Mouse (Mus musculus) left cerebral cortex, adult 9 months (tissue): Measurements from ENCODE around the gene Ehd4.

Experiments used
- DNase-seq, 2 experiments: peaks; one replicate each; pipeline ENCODE4 v3.0.0; 2022; ENCODE audit warnings: low spot score in 2 of 2

Gene Ehd4

DNA sequence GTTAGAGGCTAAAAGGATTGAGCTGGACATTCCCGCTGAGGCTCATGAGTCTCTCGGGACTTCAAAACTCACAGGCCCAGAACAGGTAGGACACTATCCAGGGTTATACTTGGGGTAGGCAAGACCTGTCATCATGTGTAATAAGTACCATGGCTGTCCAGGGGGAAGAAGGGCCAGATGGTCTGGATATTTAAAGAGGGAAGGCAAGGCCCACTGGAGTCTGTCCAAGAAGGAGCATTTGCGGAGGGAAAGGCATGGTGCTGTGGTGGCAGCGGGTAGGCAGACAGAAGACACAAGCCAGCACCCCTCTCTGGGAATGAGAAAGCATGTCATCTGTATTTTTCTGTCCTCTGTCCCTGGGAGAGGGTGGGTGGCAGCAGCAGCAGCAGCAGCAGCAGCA lies 80.3 kb downstream of the Ehd4 start:
- DNase-seq = no peak

DNA sequence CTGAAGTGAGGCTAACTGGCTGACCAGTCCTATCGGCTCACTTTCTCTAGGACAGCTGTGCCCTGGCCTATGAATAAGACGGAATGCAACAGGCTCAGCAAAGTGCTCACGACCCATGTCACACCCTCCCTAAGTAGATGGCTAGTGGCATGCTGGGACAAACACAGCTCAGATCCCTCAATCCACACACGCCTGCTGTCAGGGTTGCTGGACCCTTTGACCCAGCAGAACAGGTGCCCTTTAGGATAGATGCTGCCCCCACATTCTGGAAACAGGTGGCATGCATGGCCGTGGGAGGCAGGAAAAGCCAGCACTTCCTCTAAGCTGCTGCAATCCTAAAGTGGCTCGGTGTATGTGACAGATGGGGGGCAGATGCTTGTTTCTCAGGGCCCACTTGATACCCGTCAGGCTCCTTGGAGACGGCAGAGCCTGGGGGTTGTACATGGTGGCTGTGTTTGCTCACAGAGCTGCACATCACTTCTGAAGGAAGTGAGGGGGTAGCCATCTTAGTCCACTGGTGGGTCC lies 84.9 kb downstream of the Ehd4 start:
- DNase-seq = peak; percentile 49 to 82

DNA sequence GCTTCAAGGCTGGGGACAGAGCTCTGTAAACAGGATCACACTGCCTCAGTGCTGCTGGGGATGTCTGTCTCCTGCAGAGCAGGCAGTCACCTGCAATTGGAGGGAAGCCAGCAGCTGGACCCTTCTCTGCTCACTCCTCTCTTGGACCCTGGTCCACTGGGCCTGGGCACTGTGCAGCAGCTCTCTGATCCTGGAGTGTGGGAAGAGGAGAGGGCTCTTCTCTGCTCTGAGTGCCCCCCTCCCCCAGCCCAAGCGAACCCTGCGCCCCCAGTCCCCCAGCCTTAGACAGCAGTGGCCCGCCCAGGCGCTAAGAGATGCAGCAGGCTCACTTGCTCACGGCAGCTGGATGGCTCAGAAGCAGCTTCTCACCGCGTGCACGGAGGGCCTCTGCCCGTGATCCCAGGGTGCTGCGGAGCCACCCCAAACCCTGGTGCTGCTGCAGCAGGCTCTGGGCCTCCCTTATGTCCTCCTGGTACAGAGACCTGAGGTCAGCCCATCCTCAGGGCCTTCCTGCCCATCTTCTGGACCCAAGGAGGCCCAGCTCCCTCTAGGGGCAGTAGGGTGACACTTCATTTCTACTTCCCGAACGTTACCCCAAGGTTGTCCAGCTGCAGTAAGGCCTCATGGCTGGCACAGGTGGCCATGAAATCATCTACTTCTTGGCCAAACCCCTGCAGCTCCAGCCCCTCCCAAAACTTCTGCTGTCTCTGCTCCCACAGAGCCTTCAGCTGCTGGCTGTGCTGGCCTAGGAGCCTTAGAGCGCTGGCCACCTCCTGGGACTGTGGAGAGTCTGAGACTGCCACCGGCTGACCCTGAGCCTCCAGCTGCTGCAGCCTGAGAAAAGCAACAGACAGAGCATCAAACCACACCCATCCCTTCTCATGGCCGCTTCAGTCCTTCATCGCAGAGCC lies 85.6 kb downstream of the Ehd4 start:
- DNase-seq = no peak

DNA sequence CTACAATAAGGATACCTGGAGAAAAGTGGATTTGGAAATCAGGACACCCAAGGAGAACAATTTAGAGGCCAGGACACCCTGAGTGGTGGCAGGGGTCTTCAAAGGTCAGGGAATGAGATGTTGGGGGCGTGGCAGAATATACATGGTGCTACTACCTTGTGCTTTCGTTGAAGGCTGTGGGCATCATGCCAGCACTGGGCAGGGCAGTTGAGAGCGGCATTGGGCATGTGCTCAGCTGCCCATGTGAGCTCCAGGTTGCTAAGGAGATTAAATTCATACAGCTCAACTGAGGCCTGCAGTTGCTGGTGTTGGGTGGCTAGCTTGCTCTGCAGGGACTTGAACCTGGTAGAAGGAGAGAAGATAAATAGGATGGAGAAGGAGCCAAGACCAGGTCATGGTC lies 88.2 kb downstream of the Ehd4 start:
- no peak for DNase-seq

DNA sequence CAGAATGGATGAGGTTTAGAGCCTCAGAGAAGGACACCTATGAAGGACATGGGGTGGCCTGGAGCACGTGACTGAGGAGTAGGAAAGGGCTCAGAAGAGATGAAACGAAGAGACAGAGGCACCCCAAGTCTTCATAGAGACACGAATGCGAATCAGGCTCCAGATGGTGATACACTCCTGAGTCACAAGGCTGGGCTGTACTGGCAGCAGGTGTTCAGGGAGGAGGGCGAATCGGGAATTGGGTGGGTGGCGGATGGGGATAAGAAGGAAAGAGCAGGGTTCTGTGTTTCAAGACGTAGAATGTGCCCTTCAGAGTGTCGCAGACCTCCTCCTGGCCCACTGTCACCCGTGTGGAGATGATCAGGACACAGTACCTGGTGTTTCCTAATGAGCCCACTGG lies 89.2 kb downstream of the Ehd4 start:
- DNase-seq = peak in 1 of 2 experiments; percentile 47

DNA sequence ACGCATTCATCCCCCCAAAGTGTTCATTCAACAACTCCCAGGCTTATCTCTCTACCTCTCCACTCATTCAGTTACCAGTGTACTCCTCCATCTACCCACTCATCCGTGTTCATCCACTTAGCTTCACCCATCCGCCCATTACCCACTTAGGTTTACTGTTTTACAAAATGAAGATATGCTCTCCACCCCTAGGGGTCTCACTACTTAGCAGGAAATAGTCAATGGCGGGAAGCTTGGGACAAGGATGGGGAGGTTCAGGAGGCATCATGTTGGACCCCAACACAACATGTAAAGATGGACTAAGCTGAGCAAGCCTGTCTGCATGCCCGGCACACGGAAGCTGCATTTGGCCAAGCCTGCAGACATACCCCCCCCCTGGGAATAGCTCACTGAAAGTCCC lies 89.8 kb downstream of the Ehd4 start:
- no peak for DNase-seq

DNA sequence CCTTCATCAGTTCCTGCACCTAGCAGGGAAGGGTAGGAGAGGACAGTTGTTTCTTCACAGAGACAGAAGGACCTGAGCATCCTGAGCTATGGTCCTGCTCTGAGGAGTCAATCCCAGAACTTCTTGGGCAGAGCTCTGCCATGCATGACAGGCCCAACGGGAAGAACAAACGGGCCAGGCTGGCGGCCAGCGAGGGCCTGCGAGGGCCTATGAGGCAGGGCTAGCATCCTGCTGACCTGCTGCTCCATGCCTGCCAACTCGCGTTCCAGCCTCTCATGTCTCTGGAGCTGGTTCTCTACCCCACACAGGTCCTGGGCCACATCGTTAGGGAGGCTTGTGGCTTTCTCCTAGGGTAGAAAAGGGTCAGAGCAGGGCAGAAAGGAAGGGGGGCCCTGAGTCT lies 92.2 kb downstream of the Ehd4 start:
- DNase-seq = no peak

DNA sequence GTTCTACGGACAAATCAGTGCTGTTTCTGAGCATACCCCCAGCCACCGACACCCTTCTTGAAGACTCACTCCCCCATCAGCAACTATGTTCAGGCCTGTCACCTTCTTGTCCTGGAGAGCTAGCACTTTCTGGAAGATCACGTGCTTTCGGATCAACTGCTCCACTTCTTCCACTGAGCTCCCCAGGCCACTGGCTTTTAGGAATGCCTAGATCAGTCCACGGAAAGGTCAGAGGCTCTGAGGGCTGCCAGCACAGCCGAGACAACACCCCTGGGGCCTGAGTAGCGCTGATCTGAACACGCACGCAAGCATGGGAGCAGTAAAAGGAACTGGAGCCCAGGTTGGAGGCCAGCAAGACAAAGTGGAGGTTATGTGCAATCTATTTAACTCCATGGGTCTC lies 93.8 kb downstream of the Ehd4 start:
- no peak for DNase-seq

DNA sequence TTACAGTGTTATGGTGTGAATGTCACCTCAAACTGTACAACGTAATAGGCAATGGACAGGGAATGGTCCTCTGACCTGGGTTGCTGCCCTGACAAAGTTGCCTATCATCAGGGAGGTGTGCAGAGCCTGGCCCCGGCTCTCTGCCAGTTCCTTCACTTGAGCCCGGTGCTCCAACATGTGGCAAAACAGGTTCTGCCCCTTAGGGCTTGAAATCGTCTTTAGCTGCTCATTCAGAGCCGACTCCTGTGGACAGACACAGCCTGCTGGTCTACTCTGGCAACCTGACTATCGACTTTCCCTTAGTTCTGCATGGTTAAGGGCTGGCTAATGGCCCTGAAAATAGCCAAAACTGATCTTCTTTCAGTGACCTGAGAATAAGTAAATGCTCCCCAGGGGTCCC lies 94.2 kb downstream of the Ehd4 start:
- no peak for DNase-seq

DNA sequence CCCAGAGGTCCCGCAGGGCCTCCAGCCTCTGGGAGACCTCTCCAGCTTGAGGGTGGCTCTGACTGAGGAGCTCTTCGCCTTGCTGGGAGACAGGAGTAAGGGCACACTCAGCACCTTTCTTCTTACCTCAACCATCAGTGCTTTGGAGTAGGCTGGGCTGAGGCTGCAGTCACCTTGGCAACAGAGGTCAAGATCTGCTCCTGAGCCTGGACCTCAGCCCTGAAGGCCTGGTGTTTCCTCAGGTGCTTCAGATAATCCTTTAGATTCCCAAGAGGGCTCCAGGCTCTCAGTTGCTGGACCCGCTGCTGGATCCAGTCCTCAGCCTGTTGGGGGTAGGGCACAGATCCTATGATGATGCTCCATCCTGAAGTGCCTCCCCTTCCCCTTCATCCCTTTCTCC lies 94.9 kb downstream of the Ehd4 start:
- DNase-seq = no peak

DNA sequence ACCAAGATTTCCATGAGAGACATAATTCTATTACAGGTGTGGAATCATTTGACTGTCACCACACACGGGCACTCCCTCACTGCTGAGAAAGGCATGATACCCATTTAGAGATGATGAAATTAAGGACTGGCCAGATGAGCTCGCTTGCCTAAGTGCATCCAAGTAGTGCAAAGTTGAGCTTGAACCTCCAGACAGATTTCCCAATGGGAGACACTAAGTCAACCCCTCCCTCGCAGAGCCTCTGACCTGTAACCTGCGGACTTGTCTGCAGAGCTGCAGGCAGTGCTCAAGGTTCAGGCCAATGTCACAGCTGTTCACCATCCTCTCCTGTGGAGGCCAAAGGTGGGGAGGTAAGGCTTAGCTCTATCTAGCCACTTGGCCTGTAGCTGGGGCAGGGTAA lies 95.6 kb downstream of the Ehd4 start:
- DNase-seq = no peak

DNA sequence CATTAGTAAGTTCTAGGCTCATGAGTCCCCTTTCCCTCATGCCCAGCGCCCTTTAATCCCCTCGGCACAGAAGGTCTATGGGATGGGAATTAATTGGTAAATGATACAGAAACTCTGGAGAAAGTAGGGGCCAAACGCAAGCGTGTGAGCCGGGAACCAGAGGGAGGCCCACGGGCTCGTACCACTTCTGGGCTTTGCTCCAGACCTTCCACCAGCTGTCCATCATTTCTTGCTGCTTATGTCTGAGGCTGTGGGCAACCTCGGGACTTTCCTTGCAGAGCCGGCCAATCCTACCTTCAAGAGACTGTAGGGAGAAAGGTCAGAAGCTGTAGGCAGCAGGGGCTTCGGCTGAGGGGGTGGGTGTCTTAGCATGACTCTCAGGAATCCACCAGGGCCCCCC lies 98.5 kb downstream of the Ehd4 start:
- no peak for DNase-seq

DNA sequence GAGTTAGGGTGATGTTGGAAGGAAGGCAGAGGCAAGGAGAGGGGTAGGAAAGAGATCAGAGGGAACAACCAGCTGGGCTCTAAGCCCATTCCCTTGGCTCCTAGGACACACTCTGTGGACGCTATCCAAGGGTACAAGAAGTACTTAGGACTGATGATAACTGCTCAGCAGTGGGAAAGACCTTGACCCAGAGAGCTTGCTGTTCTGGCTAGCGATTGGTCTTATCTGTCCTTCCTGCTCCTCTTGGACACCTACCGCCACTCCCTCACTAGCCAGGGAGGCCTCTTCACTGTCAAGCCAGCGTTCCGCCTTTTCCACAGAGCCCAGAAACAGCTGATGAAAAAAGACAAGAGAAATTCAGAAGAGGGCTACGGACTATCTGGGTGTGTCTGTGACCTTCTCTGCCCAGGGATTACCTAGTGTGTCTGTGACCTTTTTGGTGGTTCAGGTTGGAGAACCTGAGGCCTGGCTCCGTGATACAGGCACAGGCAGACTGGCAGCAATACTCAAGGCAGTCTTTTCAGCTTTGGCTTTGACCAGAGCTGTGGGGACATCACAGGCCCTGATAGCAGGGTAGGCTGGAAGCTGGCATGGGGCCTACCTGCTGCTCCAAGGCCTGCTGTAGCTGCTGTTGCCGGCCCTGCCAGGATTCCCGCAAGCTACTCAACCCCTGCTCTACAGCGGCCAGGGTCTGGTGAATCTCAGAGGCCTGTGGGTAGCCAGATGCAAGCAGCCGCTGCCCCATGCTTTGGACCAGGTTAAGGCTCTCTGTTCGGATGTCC lies 99.4 kb downstream of the Ehd4 start:
- DNase-seq = no peak

DNA sequence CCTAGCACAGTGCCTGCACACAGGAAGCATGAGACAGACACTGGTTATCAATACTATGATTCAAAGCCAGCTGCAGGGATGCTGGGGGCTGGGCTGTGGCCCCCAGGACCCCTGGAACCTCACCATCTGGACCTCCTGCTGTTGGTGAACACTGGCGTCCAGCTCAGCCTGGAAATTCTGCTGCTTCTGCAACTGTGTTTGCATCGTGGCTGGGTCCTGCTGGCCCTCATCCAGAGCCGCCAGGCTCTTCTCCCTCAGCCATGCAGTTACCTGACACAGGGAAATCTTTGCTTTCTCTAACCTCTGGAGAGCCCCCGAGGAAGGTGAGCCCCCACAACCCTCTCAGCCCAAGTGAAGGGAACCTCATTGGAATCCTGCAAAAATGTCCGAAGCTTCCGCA lies 103.0 kb downstream of the Ehd4 start:
- no peak for DNase-seq

DNA sequence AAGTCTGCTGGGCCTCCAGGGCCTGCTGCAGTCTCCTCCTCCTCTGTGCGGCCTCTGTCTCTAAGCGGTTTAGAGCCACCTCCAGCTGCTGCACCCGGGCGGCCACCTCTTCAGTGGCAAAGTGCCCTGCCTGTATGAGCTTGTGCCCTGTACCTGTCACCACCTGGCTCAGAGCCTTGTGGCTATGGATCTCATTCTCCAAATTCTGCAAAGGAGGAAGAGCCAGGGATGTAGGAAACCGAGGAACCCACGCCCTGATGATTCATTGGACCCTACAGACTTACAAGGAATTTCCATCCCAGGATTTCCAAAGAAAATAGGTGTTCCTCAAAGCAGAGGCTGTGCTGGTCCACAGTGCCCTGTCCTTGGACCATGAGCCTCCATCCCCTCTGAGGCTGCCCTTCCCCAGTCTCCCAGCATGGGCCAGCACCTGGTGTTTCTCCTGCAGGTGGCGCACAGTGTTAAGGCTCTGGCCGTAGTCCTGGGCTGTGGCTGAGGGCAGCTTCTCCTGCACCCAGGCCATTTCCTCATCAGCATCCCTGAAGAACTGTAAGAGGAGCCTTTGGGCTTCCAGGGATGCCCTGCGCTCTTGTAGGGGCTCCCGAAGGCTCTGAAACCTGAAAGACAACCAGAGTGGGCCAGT lies 104.7 kb downstream of the Ehd4 start:
- DNase-seq = peak in 1 of 2 experiments; percentile 42

DNA sequence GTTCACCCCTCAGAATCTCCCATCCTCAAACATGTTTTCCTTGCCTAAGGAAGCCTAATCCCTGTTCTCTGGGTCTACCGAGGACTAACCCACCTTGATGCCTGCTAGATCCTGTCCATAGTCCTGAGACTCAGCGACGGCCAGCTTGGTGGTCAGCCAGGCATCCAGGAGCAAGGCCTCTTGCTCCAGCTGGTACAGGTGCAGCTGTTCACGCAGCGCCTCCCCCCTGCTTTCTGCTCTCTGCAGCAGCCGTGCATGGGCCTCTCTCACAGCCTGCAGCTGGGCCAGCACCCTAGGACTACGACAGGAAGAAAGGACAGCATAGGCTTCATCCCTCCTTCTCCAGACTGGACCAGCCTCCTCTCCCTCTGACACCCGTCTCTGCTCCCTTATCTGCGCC lies 106.2 kb downstream of the Ehd4 start:
- no peak for DNase-seq

DNA sequence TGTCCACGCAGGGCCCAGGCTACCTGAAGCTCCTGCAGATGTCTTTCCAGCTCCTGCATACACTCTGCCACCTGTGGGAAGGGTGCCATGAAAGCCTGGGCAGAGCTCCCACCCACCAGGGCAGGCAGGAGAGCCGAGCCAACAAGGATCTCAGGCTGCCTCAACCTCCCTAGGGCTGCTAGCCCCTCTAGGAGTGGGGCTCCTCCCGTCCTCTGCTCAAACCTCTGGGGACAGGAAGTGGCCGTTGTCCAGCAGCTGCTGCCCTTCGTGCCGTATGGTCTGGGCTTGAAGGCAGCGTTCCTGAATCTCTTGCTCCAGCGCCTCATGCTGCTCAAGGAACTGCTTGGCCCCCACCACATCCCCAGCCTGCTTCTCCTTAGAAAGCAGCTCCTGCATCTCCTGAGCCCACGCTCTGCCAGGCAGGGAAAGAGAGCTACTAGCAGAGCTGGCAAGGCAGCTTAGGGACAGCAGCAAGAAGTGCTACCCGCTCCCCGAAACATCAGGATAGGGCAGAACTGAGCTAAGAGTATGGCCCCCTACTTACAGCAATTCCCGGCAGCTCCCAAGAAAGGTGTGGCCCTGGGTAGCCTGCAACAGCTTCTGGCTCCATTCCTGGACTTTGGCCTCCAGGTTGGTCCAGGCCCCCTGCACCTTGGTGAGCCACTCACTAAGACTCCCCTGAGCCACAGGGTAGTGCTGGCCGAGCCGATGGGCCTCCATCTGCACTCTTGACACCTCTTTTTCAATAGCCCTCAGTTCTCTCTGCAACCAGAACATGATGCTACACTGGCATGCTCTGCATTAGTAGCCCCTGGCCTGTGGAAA lies 107.7 kb downstream of the Ehd4 start:
- peak in 1 of 2 experiments; percentile 62 for DNase-seq

DNA sequence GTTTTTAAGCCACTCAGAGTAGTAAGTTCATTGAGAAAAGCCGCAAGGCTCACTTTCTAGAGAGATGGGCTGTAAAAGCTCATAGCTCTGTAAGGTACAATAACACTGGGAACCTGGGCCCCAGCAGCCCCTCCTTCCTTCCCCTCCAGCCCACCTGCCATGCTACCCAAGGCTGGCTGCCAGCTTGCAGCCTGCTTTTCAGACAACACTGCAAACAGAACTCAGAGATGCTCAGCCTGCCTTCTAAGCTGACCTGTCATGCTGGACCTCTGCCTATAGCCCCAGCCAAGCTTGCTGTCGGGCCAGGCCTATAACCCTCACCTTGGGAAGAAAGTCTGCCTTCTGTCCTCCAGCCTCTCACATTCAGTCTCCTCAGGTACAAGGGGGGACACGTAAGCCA lies 109.7 kb downstream of the Ehd4 start:
- no peak for DNase-seq

DNA sequence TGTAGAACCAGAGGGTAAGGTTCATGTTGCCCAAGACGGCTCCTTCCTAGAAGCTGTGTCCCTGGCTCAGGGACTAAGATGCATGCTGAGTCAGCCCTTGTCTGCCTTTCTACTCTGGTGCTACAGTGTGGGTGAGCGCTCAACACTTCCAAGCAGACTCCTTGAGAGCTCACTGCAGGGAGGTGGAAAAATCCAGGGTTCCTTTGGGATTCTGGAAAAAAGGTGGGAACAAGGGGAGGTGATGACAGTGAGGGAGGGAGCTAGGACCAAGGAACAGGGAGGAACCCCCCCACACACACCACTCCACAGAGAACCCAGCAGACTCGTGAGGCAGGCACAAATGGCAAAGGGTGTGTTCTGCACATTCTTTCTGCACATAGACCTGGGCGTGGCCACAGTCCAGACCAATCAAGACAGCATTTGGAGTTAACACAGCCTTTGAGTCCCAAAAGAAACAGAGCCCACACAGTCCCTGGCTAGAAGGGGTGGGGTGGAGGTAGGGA lies 110.3 kb downstream of the Ehd4 start:
- peak; percentile 55 to 71 for DNase-seq

DNA sequence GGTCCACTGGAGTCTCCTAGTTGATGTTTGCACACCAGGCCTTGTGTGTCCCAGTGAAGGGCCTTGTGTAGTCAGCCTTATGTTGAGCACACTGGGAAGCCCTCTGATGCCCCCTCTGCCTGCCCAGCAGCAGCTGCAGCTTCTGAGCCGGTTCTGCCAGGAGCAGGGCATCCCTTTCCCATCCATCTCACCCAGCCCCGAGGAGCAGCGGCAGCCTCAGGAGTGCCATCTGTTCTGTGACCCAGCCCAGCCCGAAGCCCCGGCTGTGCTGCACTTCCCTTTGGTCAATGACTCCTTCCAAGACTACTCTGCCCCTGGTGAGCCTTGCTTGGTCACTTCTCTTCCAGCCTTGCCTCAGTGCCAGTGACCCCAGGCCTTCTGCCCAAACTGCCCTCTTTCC lies 113.4 kb downstream of the Ehd4 start:
- DNase-seq = no peak
